Mouse (Mus musculus) neural tube, embryonic 13.5 days (tissue): ENCODE measurements at regions not wholly inside any gene's neighbourhood (a gene's known extent, or its start where the extent isn't known, plus 50 kb on each side); places are given as distances from the start of the nearest gene placed in this dataset.

ENCODE experiments used
- ATAC-seq: fragments of 200-750 bp; cut with Nextera tagmentation; 2 replicates; pipeline ENCODE4 v1.8.0; 2017; ENCODE audit warnings: low read depth, mild to moderate bottlenecking, moderate TSS enrichment, moderate library complexity
- H3K27ac ChIP-seq: fragments of 300-500 bp; sonication (generic); replicated peaks from 2 replicates; pipeline ENCODE4 v1.5.1; 2015; ENCODE audit warnings: moderate library complexity, mild to moderate bottlenecking, inconsistent platforms
- H3K27me3 ChIP-seq: fragments of 300-500 bp; sonication (generic); 2 replicates; pipeline ENCODE4 v1.6.1; 2015; ENCODE audit warnings: mild to moderate bottlenecking, inconsistent platforms
- H3K36me3 ChIP-seq: fragments of 300-500 bp; sonication (generic); 2 replicates; pipeline ENCODE4 v1.6.1; 2015; ENCODE audit warnings: mild to moderate bottlenecking, inconsistent platforms
- H3K4me1 ChIP-seq: fragments of 300-500 bp; sonication (generic); replicated peaks from 2 replicates; pipeline ENCODE4 v1.6.1; 2015; ENCODE audit warnings: inconsistent platforms
- H3K4me2 ChIP-seq: fragments of 300-500 bp; sonication (generic); 2 replicates; pipeline ENCODE4 v1.6.1; 2015; ENCODE audit warnings: inconsistent platforms, mild to moderate bottlenecking, moderate library complexity
- H3K4me3 ChIP-seq: fragments of 300-500 bp; sonication (generic); 2 replicates; pipeline ENCODE4 v1.5.1; 2015; ENCODE audit warnings: mild to moderate bottlenecking, inconsistent platforms
- H3K9ac ChIP-seq: fragments of 300-500 bp; sonication (generic); 2 replicates; pipeline ENCODE4 v1.6.1; 2015; ENCODE audit warnings: moderate library complexity, mild to moderate bottlenecking, inconsistent platforms
- H3K9me3 ChIP-seq: fragments of 300-500 bp; sonication (generic); 2 replicates; pipeline ENCODE4 v1.6.1; 2016; ENCODE audit warnings: inconsistent platforms
- WGBS: fragments of 180-500 bp; shearing (Covaris S2); methylation state at CpG from one replicate; pipeline ENCODE4 v1.1.7; 2015; 5-methylcytosine and 5-hydroxymethylcytosine counted together

DNA sequence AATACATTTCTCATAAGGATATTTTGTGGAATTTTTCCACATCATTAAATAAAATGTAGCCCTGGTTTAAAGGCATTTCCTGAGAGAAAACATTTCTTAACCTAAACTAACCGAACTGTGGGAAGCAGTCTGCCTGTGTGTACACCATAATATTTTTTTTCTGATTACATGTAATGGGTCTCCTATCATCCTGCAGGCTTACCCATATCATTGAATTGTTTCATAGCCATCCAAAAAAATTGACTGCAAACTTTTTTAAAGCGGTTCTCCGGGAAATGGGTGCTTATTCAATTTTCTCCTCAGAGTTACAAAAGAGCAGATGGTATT, 81.1 kb upstream of the Efna5 start:
- ATAC-seq = no peak

GRCm38 (mm10) chr17:62961596-62962291, 80.6 kb upstream of the Efna5 start:
- WGBS = 83% methylated on average over 19 of the region's 19 CpGs
- Histone ChIP-seq H3K27me3 (no peaks in the 10 kb centered on the region), H3K36me3 (no peaks in the 10 kb centered on the region), H3K4me3 (no peak overlapping the region), H3K9ac (no peak overlapping the region), H3K27ac (no peak overlapping the region), H3K9me3 (no peaks in the 10 kb centered on the region), H3K4me1 (no peaks in the 10 kb centered on the region), H3K4me2 (no peak overlapping the region)
- no peak for ATAC-seq

More for the DNA sequence above, 81.1 kb upstream of the Efna5 start:
- 86% methylated on average over 3 of the region's 3 CpGs for WGBS
- no peak overlapping the region for H3K4me3 ChIP-seq
- H3K27me3 ChIP-seq = no peaks in the 10 kb centered on the region
- no peaks in the 10 kb centered on the region for H3K36me3 ChIP-seq
- no peak overlapping the region for H3K9ac ChIP-seq
- no peak overlapping the region for H3K27ac ChIP-seq
- H3K4me1 ChIP-seq = no peaks in the 10 kb centered on the region
- H3K9me3 ChIP-seq = no peaks in the 10 kb centered on the region
- no peak overlapping the region for H3K4me2 ChIP-seq

DNA sequence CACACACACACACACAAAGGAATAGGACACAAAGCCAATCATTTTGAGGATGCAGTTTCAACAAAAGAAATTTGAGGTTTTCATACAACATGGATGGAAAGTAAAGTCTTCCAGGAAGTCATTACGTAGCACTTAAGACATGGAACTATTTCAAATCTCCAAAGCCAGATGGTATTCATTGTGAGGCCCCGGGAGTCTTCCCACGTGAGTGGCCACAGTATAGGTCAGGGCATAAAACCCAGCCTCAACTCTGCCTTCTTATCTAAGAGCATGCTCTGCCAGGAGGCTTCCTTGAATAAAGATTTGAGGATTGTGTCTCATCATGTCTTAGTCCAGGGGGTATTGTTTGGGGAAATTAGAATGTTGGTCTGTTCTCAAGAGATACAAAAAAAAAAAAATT, 78.0 kb upstream of the Efna5 start:
- Histone ChIP-seq H3K4me1 (no peaks in the 10 kb centered on the region), H3K27me3 (no peaks in the 10 kb centered on the region), H3K36me3 (no peaks in the 10 kb centered on the region), H3K27ac (no peak overlapping the region), H3K4me2 (no peak overlapping the region), H3K4me3 (no peak overlapping the region), H3K9ac (no peak overlapping the region), H3K9me3 (no peaks in the 10 kb centered on the region)
- ATAC-seq = no peak
- 58% methylated on average over 3 of the region's 3 CpGs for WGBS

DNA sequence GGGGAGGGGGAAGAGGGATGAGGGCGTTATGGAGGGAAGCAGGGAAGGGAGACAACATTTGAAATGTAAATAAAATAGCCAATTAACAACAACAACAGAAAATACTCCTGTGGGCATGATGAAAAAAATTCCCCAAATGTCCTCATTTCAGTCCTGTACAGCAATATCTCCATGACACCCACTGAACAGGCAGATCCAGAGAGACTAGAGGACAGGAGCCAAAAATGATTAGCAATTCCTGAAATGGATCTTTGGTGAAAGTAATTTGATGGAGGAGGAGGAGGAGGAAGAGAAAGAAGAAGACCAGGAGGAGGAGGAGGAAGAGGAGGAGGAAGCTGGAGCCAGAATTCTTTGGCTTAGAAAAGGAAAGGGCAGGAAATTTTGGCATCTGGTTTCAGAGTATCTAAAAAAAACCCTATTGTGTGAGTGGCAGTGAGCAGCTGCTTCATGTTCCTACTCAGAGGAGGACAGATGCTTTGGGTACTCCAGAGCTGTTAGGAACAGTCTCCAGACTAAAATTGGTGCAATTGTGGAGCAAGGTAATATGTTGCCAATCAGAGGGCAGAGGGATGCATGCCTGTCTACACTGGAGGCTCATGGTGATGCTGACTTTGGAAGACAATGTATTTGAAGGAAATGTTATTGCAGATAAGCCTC, 66.5 kb upstream of the Efna5 start:
- Histone ChIP-seq H3K36me3 (no peaks in the 10 kb centered on the region), H3K4me3 (no peak overlapping the region), H3K4me2 (no peak overlapping the region), H3K27me3 (no peaks in the 10 kb centered on the region), H3K9ac (no peak overlapping the region), H3K4me1 (no peaks in the 10 kb centered on the region), H3K9me3 (no peaks in the 10 kb centered on the region), H3K27ac (no peak overlapping the region)
- no peak for ATAC-seq
- 43% methylated on average over 1 of the region's 1 CpGs for WGBS

DNA sequence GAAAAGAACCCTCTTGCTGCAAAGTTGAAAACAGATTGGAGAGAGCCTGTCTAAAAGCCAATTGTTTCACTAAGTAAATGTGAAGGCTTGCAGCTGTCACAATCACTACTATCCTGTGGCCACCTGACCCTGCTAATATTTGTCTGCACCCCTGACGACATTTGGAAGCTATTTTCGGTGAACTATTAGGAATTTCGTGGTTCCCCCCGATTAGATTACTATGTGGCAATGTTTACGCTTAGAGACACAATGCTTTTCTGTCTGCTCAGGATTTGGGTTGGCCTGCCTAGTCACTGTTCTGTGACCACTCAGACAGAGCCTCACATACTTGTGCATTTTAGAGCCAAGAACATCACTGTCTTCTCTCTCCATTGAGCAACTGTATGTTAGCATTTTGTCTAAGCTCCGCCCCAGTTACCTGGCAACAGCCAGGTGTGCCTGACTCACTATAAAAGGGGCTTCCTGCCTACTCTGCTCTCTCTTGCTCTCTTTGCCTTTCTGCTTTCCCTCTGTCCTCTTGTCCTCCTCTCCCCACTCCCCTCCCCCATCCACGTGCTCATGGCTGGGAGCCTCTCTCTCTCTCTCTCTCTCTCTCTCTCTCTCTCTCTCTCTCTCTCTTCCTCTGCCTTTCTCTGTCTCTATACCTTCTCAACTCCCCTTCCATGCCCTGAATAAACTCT, 59.6 kb upstream of the Efna5 start:
- ATAC-seq = no peak
- Histone ChIP-seq H3K4me2 (peak overlapping the region; percentile 34), H3K9ac (no peak overlapping the region), H3K4me3 (no peak overlapping the region), H3K27me3 (0 out of 2 replicates have a peak, but pooled peaks cover 2% of the 10 kb centered on the region), H3K4me1 (peaks cover 12% of the 10 kb centered on the region), H3K27ac (no peak overlapping the region), H3K36me3 (no peaks in the 10 kb centered on the region), H3K9me3 (no peaks in the 10 kb centered on the region)
- WGBS = 27% methylated on average over 7 of the region's 7 CpGs

GRCm38 (mm10) chr17:62939930-62940572, 58.9 kb upstream of the Efna5 start:
- Histone ChIP-seq H3K9ac (no peak overlapping the region), H3K9me3 (no peaks in the 10 kb centered on the region), H3K27ac (no peak overlapping the region), H3K4me3 (0 out of 2 replicates have a peak overlapping the region, but pooled peaks have one; percentile 6), H3K36me3 (no peaks in the 10 kb centered on the region), H3K4me1 (peaks cover 12% of the 10 kb centered on the region), H3K27me3 (0 out of 2 replicates have a peak, but pooled peaks cover 2% of the 10 kb centered on the region), H3K4me2 (peak overlapping the region; percentile 34)
- 0 out of 2 replicates have a peak, but pooled peaks have one; percentile 32 for ATAC-seq
- 10% methylated on average over 18 of the region's 18 CpGs for WGBS

DNA sequence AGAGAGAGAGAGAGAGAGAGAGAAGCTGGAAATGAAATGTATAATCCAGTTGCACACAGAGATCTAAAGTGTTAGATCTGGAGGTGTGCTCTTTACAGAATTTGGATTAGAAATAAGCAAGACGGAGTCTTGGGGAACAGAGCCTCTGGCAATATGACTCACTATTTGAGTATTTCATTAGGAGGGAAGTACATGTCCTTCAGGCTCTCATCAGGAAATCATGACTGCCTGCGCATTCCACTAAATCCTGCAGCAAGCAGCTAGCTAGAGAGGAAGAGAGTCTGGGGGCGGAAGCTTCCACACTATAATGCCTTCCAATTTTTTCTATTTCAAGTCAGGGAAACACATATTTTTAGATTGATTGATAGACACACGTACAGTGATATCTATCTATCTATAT, 58.1 kb upstream of the Efna5 start:
- no peak for ATAC-seq
- H3K4me1 ChIP-seq = peaks cover 12% of the 10 kb centered on the region
- H3K4me2 ChIP-seq = no peak overlapping the region
- H3K9ac ChIP-seq = no peak overlapping the region
- WGBS = 75% methylated on average over 4 of the region's 4 CpGs
- H3K27me3 ChIP-seq = 0 out of 2 replicates have a peak, but pooled peaks cover 2% of the 10 kb centered on the region
- no peaks in the 10 kb centered on the region for H3K36me3 ChIP-seq
- no peak overlapping the region for H3K4me3 ChIP-seq
- H3K9me3 ChIP-seq = no peaks in the 10 kb centered on the region
- no peak overlapping the region for H3K27ac ChIP-seq
